Mouse (Mus musculus): Measurements from ENCODE around the gene Ift43.

Ift43 gene

DNA sequence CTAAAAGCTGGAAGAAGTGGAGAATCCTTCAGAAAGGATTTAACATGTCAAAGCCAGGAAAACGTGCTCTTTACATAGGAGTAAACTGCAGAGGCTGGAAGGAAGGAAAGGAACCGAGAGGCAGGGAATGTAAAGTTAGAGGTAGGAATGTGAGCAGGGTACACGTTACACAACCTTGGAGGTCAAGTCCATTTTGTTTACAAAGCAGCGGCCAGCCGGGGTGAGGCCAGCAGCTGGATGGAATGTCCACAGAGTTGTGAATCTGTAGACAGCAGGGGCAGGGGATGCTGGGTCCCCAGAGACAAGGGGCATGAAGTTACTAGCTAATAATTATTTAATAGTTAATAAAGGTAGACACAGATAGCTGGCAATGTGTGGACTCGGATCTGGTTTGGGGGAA is 45.8 kb downstream of the Ift43 start:
- DNase-seq (ENCODE audit: low read depth in 2 of 2, low spot score in 2 of 2) = no peak

DNA sequence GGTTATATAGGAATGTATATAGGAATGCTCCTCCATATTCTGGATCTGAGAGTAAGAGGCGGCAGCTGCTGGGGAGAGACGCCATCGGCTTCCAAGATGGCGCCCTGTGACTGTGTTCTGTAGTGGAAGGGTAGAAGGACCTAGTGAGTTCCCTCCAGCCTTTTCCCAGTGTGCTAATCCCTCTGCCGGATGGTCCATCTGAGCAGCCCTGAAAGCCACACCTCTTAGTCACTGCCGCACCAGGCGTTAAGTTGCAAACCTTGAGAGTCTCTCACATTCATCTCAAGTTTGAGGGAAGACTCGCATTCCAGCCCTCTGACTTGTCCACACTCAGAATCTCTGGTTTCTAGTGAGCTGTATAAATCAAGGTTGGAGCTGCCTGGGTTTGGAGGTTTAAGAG is 46.7 kb downstream of the Ift43 start:
- DNase-seq (ENCODE audit: low read depth in 2 of 2, low spot score in 2 of 2) = no peak

DNA sequence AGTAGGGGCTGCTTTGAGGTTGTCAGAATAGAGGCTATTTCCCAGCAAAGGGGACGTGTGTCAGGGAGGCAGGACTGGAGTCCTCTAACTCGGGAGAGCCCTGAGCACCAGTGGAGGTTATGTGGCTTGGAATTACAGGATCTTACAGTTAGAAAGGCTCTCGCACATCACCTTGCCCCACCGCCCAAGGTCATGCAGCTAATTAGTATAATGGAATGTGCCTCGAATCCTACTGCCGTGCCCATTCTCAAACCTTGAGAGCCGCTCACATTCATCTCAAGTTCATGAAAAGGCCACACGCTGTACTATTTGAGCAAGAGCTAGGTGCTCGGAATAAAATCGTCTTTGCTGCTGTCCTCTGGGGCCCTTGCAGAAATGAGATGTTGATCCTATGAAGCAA is 47.4 kb downstream of the Ift43 start:
- DNase-seq (ENCODE audit: low read depth in 2 of 2, low spot score in 2 of 2) = no peak

DNA sequence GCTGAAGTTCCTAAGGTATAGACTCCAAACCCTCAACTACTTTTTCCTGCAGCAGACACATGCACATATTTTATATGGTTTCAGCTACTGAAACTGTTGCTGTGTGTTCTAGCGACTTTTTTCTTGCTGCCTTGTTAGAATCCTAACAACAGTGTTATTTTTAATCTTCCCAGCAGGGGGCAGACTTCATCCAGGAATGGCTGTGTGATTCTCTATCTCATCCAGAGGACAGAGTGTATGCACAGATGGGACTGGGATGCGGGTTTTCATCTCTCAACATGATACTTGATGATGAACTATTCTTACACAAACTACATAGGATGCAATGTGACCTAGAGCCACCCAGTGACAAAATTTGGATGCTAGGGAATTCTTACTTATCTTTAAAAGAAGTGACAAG is 50.5 kb downstream of the Ift43 start:
- peak; percentile 19 to 41 for DNase-seq (ENCODE audit: low read depth in 2 of 2, low spot score in 2 of 2)

DNA sequence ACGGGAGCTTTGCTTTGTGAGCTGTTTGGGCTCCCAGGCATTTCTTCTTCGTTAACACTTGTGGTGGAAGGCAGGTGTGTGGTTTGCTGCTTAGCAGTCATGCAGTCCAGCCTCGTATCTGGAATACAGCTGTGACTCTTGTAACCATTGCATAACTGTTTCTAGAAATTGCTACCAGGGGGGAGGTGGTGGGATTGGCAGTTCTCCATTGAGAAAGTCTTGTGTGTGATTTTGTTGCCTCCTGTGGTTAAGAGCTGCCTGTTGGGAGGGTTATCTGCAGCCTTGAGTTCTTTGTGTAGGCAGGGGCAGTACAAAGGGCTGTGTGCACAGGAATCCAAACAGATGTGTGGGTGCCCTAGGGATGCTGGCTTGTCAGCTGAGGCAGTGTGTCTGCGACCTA is 53.4 kb downstream of the Ift43 start:
- no peak for DNase-seq (ENCODE audit: low read depth in 2 of 2, low spot score in 2 of 2)

DNA sequence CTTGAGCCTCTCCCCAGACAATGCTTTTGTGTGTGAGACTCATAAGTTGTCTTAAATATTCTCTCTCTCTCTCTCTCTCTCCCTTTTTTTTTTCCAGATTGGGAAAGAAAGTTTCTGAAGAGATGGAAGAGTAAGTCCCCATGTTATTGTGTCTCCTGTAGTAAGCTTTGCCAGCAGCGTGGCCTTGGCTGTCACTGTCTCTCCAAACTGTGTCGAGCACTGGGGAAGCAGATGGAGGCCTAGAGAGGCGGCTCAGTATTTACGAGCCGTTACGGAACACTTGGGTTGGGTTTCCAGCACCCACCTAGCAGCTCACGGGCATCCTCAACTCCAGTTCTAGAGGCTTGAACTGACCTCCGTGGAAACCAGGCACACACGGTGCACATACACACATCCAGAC is 56.4 kb downstream of the Ift43 start:
- DNase-seq (ENCODE audit: low read depth in 2 of 2, low spot score in 2 of 2) = no peak

DNA sequence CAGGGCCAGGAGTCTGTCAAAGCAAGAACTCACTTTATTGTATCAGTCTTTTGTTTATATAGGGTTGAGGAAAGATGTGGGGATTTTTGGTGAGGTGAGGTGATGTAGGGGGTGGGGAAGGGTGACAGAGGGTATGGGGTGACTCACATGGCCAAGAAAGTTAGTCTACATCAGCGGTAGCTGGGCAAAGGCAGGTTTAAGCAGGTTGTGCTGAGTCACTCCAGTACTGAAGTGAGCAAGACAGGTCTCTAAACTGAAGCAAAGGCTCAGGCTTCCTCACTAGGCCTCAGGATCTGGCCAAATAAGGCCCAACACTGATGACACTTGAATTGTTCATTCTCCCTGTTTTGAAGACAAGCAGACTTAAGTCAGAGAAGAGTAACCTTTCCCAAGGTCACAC is 60.0 kb downstream of the Ift43 start:
- DNase-seq (ENCODE audit: low read depth in 2 of 2, low spot score in 2 of 2) = no peak

DNA sequence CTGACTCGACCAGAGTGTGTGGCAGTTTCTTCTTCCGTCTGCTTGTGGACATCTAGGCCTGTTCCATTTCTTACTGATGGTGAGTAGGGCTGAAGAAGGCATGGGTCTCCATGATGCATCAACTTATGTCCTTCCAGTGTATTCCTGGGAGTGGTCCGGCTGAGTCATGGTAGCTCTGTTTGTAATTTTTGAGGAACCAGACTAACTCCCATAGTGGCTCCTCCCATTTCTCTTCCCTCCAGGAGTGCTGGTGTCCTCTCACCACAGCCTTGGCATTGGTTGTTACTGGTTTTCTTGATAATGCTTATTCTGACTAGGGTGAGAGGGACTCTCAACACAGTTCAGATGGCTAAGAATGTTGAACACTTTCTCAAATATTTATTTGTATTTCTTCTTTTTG is 63.9 kb downstream of the Ift43 start:
- DNase-seq (ENCODE audit: low read depth in 2 of 2, low spot score in 2 of 2) = no peak

DNA sequence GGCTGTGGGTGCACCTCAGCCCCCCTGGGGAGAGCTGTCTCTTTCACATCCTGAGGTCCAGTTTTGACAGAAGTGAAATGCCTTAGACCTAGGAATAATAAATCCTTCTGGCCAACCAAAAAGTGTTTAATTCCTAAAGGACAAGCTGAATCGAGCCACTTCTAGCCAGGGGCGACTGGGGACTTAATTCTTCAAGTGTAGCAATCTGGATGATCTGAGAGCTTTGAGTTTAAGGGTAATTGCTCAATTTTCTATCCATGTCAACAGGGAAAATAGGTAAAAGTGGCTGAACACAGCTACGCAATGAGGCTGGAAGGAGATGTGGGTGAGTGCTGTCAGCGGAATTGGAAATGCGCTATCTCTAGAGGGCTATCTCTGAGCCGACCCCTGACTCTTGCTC is 65.9 kb downstream of the Ift43 start:
- DNase-seq (ENCODE audit: low read depth in 2 of 2, low spot score in 2 of 2) = no peak

DNA sequence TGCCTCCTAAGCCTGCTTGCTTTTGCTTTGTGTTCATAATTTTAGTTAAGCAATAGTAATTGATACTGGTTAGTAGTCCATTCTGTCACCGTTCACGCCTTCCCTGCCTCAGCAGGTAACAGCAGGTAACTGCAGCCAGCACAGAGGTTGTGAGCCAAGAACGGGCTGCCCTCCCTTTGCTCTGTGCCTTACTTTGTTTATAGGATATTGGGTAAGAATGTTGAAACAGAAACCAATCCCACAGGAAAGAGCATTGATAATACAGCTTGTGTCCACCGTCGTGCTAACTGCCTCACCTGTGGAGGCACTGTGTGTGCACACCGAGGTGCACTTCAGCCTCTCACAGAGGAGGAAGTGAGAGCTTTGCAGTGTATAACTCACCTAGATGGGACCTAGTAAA is 66.7 kb downstream of the Ift43 start:
- DNase-seq (ENCODE audit: low read depth in 2 of 2, low spot score in 2 of 2) = no peak

DNA sequence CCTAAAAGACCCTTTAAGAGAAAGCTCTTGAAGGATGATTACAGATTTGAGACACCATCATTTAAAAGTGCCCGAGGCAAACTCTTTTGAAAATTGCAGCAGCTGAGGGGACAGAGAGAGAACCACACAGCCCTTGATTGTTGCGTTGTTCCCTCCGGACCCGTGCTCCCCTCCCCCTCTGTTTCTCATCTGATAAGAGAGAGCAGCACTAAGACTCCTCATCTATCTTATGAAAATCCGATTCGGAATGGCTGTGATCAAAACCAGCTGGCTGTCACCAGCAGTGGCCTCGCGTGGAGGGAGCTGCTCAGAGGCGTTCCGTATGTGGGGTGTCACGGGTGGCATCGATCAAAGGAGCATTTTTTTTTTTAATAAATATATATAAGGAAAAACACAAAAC is 69.6 kb downstream of the Ift43 start:
- DNase-seq (ENCODE audit: low read depth in 2 of 2, low spot score in 2 of 2) = no peak

DNA sequence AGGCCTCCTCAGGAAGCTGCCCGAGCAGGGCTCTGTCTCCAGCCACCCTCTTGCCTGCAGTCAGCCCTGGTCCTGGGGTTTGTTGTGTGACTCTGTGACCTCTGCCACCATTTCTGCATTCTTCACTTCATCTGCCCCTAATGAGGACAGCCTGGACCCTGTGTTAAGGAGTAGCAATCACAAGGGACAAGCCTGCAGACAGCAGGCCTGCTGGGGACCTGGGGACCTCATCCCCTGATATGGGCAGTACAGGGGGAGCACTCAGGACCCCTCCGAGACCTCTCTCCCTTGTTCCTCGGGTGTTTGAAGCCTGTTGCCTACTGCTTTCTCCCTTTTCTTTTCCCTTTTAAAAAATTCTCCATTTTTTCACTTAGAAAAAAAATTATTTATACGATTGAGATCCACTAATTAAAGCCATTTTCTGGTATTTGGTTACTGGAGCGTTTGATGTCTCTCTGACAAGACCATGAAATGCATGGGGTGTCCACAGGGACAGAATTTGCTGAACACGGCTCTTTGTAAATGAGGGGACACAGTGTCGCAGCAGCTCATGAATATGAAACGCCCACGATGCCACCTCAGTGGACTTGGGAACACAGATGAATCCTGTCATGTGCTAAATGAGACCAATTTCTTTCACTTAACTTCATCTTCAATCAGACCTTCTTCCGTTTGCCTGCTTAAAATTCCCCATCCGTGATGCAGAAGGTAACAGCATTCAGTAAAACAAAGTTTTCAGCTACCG is 71.0 kb downstream of the Ift43 start:
- DNase-seq (ENCODE audit: low read depth in 2 of 2, low spot score in 2 of 2) = no peak

DNA sequence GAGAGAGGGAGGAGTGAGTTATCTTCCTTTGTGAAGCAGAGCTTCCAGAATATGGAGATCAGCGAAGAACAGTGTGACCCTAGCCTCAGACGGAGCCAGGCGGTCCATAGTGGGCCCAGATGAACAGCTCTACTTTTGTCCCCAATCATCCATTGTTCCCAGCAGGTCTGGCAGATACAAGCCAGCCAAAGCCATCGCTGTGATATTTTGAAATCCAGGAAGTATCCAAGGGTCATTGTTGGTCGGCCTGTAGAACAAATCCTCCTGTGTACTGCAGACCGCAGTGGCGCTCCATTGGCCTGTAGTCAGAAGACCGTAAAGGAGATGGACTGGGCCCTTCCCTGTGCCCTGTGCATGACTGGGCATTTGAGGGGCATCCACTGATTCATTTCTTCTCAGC is 72.8 kb downstream of the Ift43 start:
- no peak for DNase-seq (ENCODE audit: low read depth in 2 of 2, low spot score in 2 of 2)

DNA sequence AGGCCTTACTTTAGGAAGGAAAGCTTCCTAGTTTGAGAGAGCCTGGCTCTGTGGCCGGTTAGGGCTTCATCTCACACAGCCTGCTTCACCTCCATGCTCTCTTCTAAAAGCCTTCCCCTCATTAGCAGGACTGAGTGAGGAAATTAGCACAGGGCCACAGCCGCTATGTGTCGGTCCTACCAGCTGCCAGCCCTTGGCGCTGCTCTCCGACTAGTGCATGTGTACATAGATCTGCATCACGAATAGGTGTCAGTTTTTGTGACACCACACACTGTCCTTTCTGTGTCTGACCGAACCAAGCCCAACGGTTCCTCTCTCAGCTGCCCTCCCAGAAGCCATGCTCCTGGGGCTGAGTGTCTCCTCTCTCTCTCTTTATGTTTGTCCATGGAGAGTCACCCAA is 74.8 kb downstream of the Ift43 start:
- no peak for DNase-seq (ENCODE audit: low read depth in 2 of 2, low spot score in 2 of 2)

DNA sequence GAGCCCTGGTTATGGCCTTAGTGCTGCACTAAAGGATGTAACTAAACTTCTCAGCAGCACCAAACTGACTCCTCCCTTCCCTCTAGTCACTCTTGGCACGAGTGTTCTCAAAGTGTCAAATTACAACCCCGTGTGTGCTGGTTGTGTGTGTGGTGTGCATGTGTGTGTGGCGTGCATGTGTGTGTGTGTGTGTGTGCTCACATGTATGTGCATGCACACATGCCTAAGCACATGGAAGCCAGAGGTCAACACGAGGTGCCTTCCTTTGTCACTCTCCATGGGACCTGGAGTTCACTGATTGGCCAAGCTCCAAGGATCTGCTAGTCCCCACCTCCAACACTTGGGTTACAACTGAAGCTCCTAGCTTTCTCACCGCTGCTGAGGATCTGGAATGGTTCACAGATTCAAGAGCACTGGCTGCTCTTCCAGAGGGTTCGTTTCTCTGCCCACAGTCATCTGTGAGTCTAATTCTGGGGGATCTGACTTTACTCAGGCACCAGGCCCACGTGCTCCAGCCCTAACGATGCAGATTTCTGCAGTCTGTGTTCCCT is 75.6 kb downstream of the Ift43 start:
- no peak for DNase-seq (ENCODE audit: low read depth in 2 of 2, low spot score in 2 of 2)

DNA sequence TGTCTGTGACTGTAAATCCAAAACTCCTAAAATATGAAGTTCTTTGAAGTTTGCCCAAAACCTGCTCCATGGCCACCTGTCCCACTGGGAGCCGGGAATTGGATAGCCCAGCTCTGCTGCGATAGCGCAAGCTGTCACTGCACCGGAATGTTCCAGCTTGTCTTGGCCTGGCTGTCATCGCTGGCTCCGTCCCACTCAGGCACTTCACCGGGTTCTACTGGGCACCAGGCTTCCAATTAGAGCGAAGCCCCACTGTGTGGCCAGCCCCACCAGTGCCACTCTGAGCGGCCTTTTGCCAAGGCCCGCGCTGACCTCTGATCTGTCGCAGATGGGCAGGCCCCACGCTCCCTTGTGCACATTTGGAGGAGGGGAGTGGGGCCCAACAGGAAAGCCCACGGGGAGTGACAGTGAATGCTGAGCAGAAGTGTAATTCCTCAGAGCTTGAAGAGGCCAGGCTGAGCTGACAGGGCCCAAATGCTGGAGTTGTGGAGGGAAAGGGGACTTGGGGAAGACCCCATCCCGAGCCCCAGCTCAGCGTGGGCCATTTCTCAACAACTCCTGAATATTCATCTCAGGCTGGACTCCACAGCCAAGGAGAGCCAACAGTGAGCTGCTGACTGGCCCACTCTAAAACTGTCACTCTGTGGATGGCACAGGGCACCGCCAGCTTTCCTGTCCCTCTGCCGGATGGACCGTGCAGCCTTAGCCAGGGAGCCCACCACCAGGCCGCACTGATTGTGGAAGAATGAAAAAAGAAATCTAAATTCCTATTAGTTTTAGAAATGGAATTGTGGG is 76.5 kb downstream of the Ift43 start:
- DNase-seq (ENCODE audit: low read depth in 2 of 2, low spot score in 2 of 2) = no peak

DNA sequence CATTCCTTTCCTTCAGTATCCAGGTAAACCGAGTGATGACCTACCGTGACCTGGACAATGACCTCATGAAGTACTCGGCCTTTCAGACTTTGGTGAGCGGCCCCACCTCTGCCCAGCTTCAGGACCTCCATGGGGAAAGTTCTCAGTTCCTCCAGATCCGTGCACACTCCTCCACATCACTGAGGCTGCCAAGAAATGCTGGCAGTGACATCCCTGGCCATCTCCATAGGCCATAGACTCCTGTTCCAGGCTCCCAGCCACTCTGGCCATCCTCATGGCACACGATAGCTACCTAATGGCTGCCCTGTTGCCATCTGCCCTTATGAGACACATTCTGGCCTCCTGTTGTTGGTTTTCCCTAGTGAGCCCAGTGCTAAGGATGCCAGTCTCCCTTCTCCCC is 79.1 kb downstream of the Ift43 start:
- DNase-seq (ENCODE audit: low read depth in 2 of 2, low spot score in 2 of 2) = no peak

DNA sequence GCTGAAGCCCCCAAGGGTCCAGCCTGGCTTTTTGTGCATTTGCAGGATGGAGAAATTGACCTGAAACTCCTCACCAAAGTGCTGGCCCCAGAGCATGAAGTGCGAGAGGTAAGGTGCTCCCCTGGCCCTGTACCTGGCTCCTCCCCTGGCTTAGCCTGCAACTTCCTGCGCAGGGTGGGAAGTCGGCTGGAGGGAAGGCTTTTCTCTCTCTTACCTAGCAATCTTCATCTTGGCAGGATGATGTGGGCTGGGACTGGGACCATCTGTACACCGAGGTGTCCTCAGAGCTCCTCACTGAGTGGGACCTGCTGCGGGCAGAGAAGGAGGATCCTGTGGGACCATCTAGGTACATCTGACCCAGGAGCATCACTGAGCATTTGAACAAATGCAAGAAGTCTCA is 79.6 kb downstream of the Ift43 start:
- no peak for DNase-seq (ENCODE audit: low read depth in 2 of 2, low spot score in 2 of 2)

DNA sequence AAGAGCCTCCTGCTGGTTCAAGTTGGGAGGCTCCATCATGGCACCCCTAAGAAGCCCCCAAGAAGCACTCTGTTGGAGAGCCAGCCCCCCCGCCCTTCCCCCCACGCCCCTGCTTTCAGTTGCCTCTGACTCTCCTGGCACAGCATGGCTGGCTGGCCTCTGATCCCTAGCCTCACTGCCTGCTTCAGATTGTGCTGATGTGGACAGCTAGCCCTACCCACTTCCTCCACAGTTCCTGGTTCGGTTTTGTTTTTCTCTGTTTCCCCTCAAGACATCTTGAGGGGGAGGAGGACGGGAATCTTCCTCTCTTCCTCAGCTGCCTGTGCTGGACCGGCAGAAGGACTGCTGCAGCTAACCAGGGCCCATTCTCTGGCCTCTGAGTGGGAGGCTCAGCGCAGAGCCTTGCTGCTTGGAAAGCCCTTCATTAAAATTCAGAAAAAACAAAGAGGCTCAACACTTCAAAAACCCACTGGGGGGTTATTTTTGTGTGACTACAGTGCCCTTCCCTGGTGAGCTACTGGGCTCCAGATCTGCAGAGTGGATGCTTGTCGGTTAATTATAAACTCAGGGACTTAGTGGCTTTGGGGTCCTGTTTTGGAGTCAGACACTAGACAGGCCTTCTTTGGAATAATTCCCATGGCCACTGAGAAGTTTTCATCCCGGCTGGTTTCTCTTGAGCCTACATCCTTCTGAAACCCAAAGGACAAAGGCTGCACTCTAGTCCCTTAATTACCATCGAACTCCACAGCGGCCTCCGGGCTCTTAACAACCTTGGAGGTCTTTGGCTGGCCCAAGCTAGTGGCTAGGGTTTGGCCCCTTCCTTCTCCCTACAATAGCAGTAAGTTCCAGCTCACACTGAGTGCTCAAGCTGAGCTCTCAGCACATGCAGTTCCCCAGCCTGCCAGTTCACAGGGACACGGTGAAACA is 80.8 kb downstream of the Ift43 start:
- DNase-seq (ENCODE audit: low read depth in 2 of 2, low spot score in 2 of 2) = no peak

DNA sequence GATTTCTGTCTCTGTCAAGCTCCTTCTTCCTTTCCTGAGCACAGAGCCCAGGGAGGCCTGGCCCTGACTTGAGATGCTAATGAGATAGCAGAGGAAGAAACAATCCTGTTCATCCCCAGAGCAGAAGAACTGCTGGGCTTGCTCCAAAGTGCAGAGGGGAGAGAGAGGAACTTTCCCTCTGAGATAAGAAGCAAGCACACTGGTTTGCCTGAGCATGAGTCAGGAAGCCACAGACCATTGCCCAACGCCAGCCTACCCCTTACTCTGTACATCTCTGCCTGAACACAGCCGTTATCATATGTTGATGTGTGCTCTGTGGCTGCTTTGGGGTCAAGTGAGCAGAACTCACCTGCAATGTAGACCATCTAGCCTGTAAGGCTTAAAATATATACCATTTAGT is 83.9 kb downstream of the Ift43 start:
- no peak for DNase-seq (ENCODE audit: low read depth in 2 of 2, low spot score in 2 of 2)

DNA sequence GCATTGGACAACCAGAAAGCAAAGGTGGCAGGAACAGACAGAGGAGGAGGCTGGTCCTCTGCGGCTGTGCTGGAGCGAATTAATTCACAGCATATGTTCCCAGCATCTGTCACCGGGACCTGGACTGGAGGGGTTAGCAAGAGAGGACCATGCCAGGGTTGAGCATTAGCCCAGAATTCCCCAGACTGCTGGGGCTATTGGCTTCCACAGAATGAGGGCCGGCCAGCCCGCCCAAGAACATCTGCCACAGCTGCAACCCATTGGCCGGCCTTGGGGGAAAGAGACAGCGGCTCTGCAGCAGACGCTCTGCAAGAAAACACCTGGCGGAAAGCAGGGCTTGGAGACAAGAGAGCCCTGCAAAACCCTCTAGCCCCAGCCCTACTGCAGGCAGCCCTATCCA is 84.7 kb downstream of the Ift43 start:
- no peak for DNase-seq (ENCODE audit: low read depth in 2 of 2, low spot score in 2 of 2)

DNA sequence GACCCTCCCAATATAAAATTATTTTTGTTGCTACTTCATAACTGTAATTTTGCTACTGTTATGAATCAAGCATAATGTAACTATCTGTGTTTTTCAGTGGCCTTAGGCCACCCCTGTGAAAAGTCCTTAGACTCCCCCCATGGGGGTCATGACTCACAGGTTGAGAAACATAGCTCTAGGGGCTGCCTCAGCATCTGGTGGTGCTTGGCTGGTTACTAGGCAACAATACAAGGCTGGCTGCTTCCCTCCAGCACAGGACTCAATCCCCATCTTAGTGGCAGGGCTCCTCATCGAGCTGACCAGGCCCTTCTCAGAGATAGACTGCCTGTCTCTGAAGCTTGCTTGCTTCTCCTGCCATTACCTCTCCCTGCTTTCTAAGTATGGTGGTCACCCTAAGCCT is 86.4 kb downstream of the Ift43 start:
- DNase-seq (ENCODE audit: low read depth in 2 of 2, low spot score in 2 of 2) = no peak
